7 mouse cellular contexts compared by ENCODE assay signal in the genomic region with DNA sequence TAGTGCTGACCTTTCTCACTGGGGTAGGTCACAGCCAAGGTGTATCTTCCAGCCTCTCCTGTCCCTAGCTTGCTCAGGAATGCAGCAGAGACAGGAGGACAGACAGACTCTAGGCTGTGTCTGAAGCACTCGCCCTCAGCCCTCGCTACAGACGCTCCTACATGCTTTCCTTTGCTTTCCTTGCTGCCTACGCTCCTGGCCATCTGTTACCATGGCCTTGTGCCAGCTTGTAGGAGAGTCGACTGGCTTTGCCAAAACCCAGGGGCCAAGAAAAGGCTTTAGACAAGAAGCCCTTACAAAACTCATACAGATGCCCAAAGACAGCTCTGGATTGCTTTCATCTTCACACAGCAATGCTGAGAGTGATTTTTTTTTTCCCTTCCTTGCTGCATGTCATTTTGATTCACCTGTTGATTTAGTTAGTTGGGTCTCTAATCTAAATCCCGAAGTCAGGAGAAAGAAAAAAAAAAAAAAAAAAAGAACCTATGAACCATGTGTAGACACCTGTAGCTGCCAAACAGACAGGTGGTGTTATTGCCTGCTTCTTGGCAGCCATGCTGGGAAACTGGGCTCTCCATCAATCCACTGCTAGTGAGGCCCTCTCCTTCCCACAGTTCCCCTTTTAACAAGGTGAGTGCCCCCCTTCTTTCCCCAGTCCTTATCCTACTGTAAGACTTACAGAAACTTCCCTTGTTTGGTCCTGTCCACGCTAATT.
A peak's percentile ranks its signal among the peaks of the same experiment; 100 is the strongest.
DNase-seq lines count a peak whose midpoint lies in the region; ATAC-seq lines count a peak whose summit lies in the region.

No protein-coding gene starts in this region.

- H3K9me3 ChIP-seq in heart, embryonic 14.5 days (ENCODE audit: control insufficient read depth, low read length), result no peaks in the 10 kb centered on the region

- no peak overlapping the region for H3K27ac ChIP-seq in heart, embryonic 14.5 days (replicated peaks in 1 of 2; ENCODE audit: control insufficient read depth in 1 of 2, insufficient read depth in 1 of 2, low read depth in 2 of 2, low read length in 2 of 2)

- no peaks in the 10 kb centered on the region for H3K36me3 ChIP-seq in heart, embryonic 14.5 days (ENCODE audit: control insufficient read depth, insufficient read depth, low read length)

- no peak overlapping the region for H3K9ac ChIP-seq in heart, embryonic 14.5 days (ENCODE audit: low read length)

- no peak for ATAC-seq in heart, embryonic 14.5 days (ENCODE audit: insufficient number of reproducible peaks, insufficient read depth, low FRiP score, low read depth)
- ATAC-seq in activated CD4-positive, CD25-positive, alpha-beta regulatory T cell, adult 4 months, result no peak

- WGBS in heart, embryonic 14.5 days, result 35% methylated on average over 7 of the region's 7 CpGs

- peak overlapping the region; percentile 34 for H3K4me2 ChIP-seq in heart, embryonic 14.5 days (ENCODE audit: low read length)

- H3K27me3 ChIP-seq in heart, embryonic 14.5 days (ENCODE audit: control insufficient read depth, insufficient read depth, low read length), result no peaks in the 10 kb centered on the region

- no peak overlapping the region for H3K4me3 ChIP-seq in heart, embryonic 14.5 days (ENCODE audit: control insufficient read depth in 1 of 2, insufficient read depth in 1 of 2, low read depth in 1 of 2, low read length in 2 of 2)

- peaks cover 3 to 4% of the 10 kb centered on the region in 2 experiments; a peak in 2 of 4 replicates for H3K4me1 ChIP-seq in heart, embryonic 14.5 days (ENCODE audit: control insufficient read depth in 2 of 2, insufficient read depth in 2 of 2, low read length in 2 of 2)

- DNase-seq in retina, adult 2 months (ENCODE audit: low read depth, low spot score), result peak; percentile 23
- no peak for DNase-seq in retina, embryonic 14.5 days (ENCODE audit: low spot score)
- DNase-seq in cerebellum, postnatal 4 days (ENCODE audit: low spot score in 2 of 2), result peak; percentile 51 to 88
- DNase-seq in left cerebral cortex, adult 18-20 months (ENCODE audit: low spot score in 2 of 2), result peak; percentile 75 to 83
- peak; percentile 58 for DNase-seq in ovary, postnatal 36 days (ENCODE audit: low spot score)
